Mouse (Mus musculus) heart, postnatal 0 days (tissue): ENCODE measurements around the gene Fam53a. TPM values are rescaled to one million over a fixed set of nuclear protein-coding genes. Genes with fewer than 3 reads are reported as not detected.

Experiments
- ATAC-seq: fragments of 200-750 bp; cut with Nextera tagmentation; 2 replicates; pipeline ENCODE4 v1.8.0; 2017; ENCODE audit warnings: low read depth, moderate number of reproducible peaks, moderate library complexity; ENCODE audit not compliant: insufficient read depth
- DNase-seq: peaks from one replicate; pipeline ENCODE4 v3.0.0-alpha.2; 2016; ENCODE audit warnings: low spot score
- H3K27ac ChIP-seq: fragments of 300-500 bp; sonication (generic); 2 replicates; pipeline ENCODE4 v1.5.1; 2014; ENCODE audit warnings: low read depth, mild to moderate bottlenecking
- H3K27me3 ChIP-seq: fragments of 300-500 bp; sonication (generic); 2 replicates; pipeline ENCODE4 v1.6.1; 2014; ENCODE audit warnings: low read length, mixed read lengths; ENCODE audit not compliant: control insufficient read depth, insufficient read depth
- H3K36me3 ChIP-seq: fragments of 300-500 bp; sonication (generic); replicated peaks from 2 replicates; pipeline ENCODE4 v1.6.1; 2014; ENCODE audit warnings: low read length, mixed read lengths; ENCODE audit not compliant: control insufficient read depth, insufficient read depth
- H3K4me1 ChIP-seq: fragments of 300-500 bp; sonication (generic); 2 replicates; pipeline ENCODE4 v1.6.1; 2014; ENCODE audit warnings: antibody characterized with exemption; ENCODE audit not compliant: control insufficient read depth, insufficient read depth
- H3K4me2 ChIP-seq: fragments of 300-500 bp; sonication (generic); 2 replicates; pipeline ENCODE4 v1.6.1; 2014; ENCODE audit warnings: low read depth, mild to moderate bottlenecking, low read length, moderate library complexity
- H3K4me3 ChIP-seq: fragments of 300-500 bp; sonication (generic); 2 replicates; pipeline ENCODE4 v1.5.1; 2014; ENCODE audit warnings: low read depth, low read length
- H3K9ac ChIP-seq: fragments of 300-500 bp; sonication (generic); replicated peaks from 2 replicates; pipeline ENCODE4 v1.6.1; 2014; ENCODE audit warnings: low read depth, low read length, mixed read lengths
- H3K9me3 ChIP-seq: fragments of 300-500 bp; sonication (generic); replicated peaks from 2 replicates; pipeline ENCODE4 v1.6.1; 2016; ENCODE audit warnings: low read length; ENCODE audit not compliant: control insufficient read depth
- CTCF ChIP-seq: IDR thresholded peaks from 2 replicates; pipeline ENCODE4 v1.5.1; 2016; ENCODE audit warnings: antibody characterized with exemption, control low read depth, low read depth
- EP300 ChIP-seq: IDR thresholded peaks from 2 replicates; pipeline ENCODE4 v1.6.1; 2016; ENCODE audit warnings: antibody characterized with exemption, low read depth
- WGBS: fragments of 180-500 bp; shearing (Covaris S2); extraction: QIAGEN DNeasy Blood & Tissue Kit; methylation state at CpG from one replicate; pipeline ENCODE4 v1.1.7; 2014; 5-methylcytosine and 5-hydroxymethylcytosine counted together
- polyA plus RNA-seq: library from polyadenylated mRNA; unstranded; fragments of >200 nt; fragmentation: Nextera tagmentation; extraction: Ambion mirVana; gene quantifications from 2 replicates; pipeline ENCODE4 v1.2.1, GENCODE M21; 2015
- total RNA-seq: library from RNA; depleted of rRNA; stranded (reverse); fragments of >200 nt; gene quantifications from 2 replicates; pipeline ENCODE4 v1.2.3, GENCODE M21; 2014; ENCODE audit warnings: low replicate concordance

The Fam53a gene
- total and polyA plus RNA-seq, 2 experiments from 2014 or later = 55.2 to 149 TPM

DNA sequence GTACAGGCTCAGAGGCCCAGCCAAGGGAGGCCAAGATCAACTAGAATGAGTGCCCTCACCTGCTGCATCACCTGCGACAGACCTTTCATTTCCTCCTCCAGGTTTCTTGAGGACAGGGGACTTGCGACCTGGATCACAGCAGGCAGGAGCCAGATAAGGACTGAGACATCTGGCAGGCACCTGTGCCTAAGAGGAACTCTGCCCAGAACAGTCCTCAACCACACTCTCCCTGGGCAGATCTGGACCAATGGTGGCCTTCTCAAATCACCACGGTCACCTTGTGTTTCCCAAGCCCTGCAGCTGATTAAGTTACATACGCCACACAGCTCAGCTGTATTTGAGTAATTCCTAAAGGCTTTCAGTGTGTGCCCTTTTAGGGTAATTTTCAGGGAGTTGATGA lies 1.2 kb upstream of the Fam53a start:
- Histone ChIP-seq H3K9ac (peak overlapping the region; percentile 38; the same call in 1 of the 2 replicates), H3K9me3 (no peaks in the 10 kb centered on the region), H3K4me1 (peaks cover 8% of the 10 kb centered on the region), H3K27me3 (no peaks in the 10 kb centered on the region), H3K27ac (peak overlapping the region; percentile 86), H3K4me2 (peak overlapping the region; percentile 82), H3K4me3 (peak overlapping the region; percentile 79; the same call in 1 of the 2 replicates), H3K36me3 (no peaks in the 10 kb centered on the region)
- DNase-seq (no peak), ATAC-seq (no peak)
- 54% methylated on average over 4 of the region's 4 CpGs for WGBS
- no peak for TF ChIP-seq CTCF
- no peak for TF ChIP-seq EP300

- no peaks in the 10 kb centered on the region for H3K9me3 ChIP-seq
- no peaks in the 10 kb centered on the region for H3K36me3 ChIP-seq
- H3K9ac ChIP-seq = peak overlapping the region; percentile 59
- H3K27me3 ChIP-seq = no peaks in the 10 kb centered on the region
- H3K4me1 ChIP-seq = peaks cover 8% of the 10 kb centered on the region
- 2% methylated on average over 9 of the region's 9 CpGs for WGBS
- H3K27ac ChIP-seq = peak overlapping the region; percentile 86
- TF ChIP-seq EP300 (no peak), CTCF (no peak)
- peak overlapping the region; percentile 79 for H3K4me3 ChIP-seq
- ATAC-seq (no peak), DNase-seq (no peak)
- peak overlapping the region; percentile 82 for H3K4me2 ChIP-seq
These were observed 626 bp upstream of the Fam53a start for GRCm38 (mm10) chr5:33630061-33630460.

GRCm38 (mm10) chr5:33628820-33629300 lies 575 bp downstream of the Fam53a start:
- Histone ChIP-seq H3K4me2 (peak overlapping the region; percentile 90), H3K36me3 (no peaks in the 10 kb centered on the region), H3K4me3 (peak overlapping the region; percentile 79), H3K9me3 (no peaks in the 10 kb centered on the region), H3K27me3 (no peaks in the 10 kb centered on the region), H3K27ac (peak overlapping the region; percentile 94), H3K9ac (peak overlapping the region; percentile 79), H3K4me1 (peaks cover 8% of the 10 kb centered on the region)
- DNase-seq = peak; percentile 47
- TF ChIP-seq EP300 = no peak
- TF ChIP-seq CTCF = no peak
- 0% methylated on average over 24 of the region's 24 CpGs for WGBS
- ATAC-seq = peak; percentile 33

GRCm38 (mm10) chr5:33627968-33628367 lies 1.5 kb downstream of the Fam53a start:
- Histone ChIP-seq H3K9ac (no peak overlapping the region), H3K4me2 (peak overlapping the region; percentile 90), H3K27me3 (no peaks in the 10 kb centered on the region), H3K4me1 (peaks cover 8% of the 10 kb centered on the region), H3K9me3 (no peaks in the 10 kb centered on the region), H3K4me3 (peak overlapping the region; percentile 79), H3K27ac (no peak overlapping the region), H3K36me3 (peaks cover 6% of the 10 kb centered on the region; the same call in 1 of the 2 replicates)
- TF ChIP-seq EP300 (no peak), CTCF (no peak)
- 12% methylated on average over 4 of the region's 4 CpGs for WGBS
- ATAC-seq (no peak), DNase-seq (peak; percentile 33)

DNA sequence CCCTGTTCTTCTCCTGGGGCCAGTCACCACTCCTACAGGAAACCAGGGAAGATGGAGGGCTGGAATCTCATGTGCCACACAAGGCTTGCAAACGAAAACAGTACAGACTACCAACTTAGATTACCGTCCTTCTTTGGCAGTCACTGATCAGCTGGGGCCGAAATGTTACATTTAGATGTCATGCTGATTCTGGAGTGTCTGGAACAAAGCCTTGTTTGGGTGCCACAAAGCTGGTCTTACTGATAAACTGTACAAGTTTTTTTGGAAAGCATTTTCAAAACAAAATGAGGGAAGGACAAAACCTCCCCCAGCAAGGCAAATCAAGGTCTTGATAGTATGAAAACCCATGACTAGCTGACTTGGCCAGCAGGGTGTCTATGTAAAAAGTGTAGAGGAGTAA lies 5.7 kb downstream of the Fam53a start:
- no peak overlapping the region for H3K27ac ChIP-seq
- no peak overlapping the region for H3K9ac ChIP-seq
- no peaks in the 10 kb centered on the region for H3K27me3 ChIP-seq
- 67% methylated on average over 3 of the region's 3 CpGs for WGBS
- TF ChIP-seq CTCF = no peak
- no peak for TF ChIP-seq EP300
- H3K9me3 ChIP-seq = no peaks in the 10 kb centered on the region
- DNase-seq = no peak
- peaks cover 6% of the 10 kb centered on the region; the same call in 1 of the 2 replicates for H3K36me3 ChIP-seq
- ATAC-seq = no peak
- H3K4me1 ChIP-seq = peaks cover 8% of the 10 kb centered on the region
- no peak overlapping the region for H3K4me2 ChIP-seq
- no peak overlapping the region for H3K4me3 ChIP-seq

DNA sequence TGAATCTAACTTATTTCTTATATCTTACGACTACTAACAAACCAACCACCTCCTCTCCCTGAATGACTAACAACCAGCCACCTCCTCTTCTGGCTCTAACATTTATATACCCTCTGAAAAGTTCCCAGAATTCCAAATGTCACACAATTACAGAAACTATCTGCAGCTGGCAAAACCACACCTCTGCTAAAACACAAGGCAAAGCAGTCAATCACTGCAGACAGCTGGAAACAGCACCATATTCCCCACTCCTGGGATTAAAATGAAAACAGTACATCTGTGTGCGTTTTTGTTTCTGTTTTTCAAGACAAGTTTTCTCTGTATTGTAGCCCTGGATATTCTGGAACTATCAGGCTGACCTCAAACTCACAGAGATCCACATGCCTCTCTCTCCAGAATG lies 6.8 kb downstream of the Fam53a start:
- Histone ChIP-seq H3K9me3 (no peaks in the 10 kb centered on the region), H3K4me1 (peaks cover 1% of the 10 kb centered on the region), H3K4me2 (no peak overlapping the region), H3K27me3 (no peaks in the 10 kb centered on the region), H3K9ac (no peak overlapping the region), H3K27ac (no peak overlapping the region), H3K4me3 (no peak overlapping the region), H3K36me3 (peaks cover 6% of the 10 kb centered on the region; the same call in 1 of the 2 replicates)
- DNase-seq (no peak), ATAC-seq (no peak)
- no peak for TF ChIP-seq EP300
- no peak for TF ChIP-seq CTCF
- 89% methylated on average over 2 of the region's 2 CpGs for WGBS
